Mouse (Mus musculus) embryonic facial prominence, embryonic 12.5 days (tissue): Measurements from ENCODE around the gene Btbd35f23. TPM values are rescaled to one million over a fixed set of nuclear protein-coding genes. Genes with fewer than 3 reads are reported as not detected.
"Not testable (repeated sequence)": the region's sequence is repeated elsewhere in the genome, so short reads cannot be mapped to it uniquely, and the experiment has no call there.

Experiments used
- ATAC-seq: fragments of 200-750 bp; cut with Nextera tagmentation; 2 replicates; pipeline ENCODE4 v1.8.0; 2017; ENCODE audit not compliant: insufficient number of reproducible peaks, insufficient read depth, low FRiP score, low TSS enrichment
- H3K27ac ChIP-seq: fragments of 300-500 bp; sonication (generic); 2 replicates; pipeline ENCODE4 v1.5.1; 2016; ENCODE audit warnings: mild to moderate bottlenecking
- H3K27me3 ChIP-seq: fragments of 300-500 bp; sonication (generic); 2 replicates; pipeline ENCODE4 v1.6.1; 2016; ENCODE audit warnings: mild to moderate bottlenecking, moderate library complexity
- H3K36me3 ChIP-seq: fragments of 300-500 bp; sonication (generic); 2 replicates; pipeline ENCODE4 v1.6.1; 2016; ENCODE audit warnings: mild to moderate bottlenecking
- H3K4me1 ChIP-seq: fragments of 300-500 bp; sonication (generic); 2 replicates; pipeline ENCODE4 v1.6.1; 2016
- H3K4me2 ChIP-seq: fragments of 300-500 bp; sonication (generic); replicated peaks from 2 replicates; pipeline ENCODE4 v1.6.1; 2016; ENCODE audit warnings: mild to moderate bottlenecking, moderate library complexity
- H3K4me3 ChIP-seq: fragments of 300-500 bp; sonication (generic); 2 replicates; pipeline ENCODE4 v1.5.1; 2016; ENCODE audit warnings: mild to moderate bottlenecking
- H3K9ac ChIP-seq: fragments of 300-500 bp; sonication (generic); 2 replicates; pipeline ENCODE4 v1.6.1; 2016; ENCODE audit warnings: mild to moderate bottlenecking, moderate library complexity
- H3K9me3 ChIP-seq: fragments of 300-500 bp; sonication (generic); 2 replicates; pipeline ENCODE4 v1.6.1; 2016; ENCODE audit warnings: mild to moderate bottlenecking, moderate library complexity
- WGBS: fragments of 180-500 bp; shearing (Covaris S2); methylation state at CpG from one replicate; pipeline ENCODE4 v1.1.7; 2016; 5-methylcytosine and 5-hydroxymethylcytosine counted together
- polyA plus RNA-seq: library from polyadenylated mRNA; unstranded; fragments of >200 nt; fragmentation: Nextera tagmentation; extraction: Ambion mirVana; gene quantifications from 2 replicates; pipeline ENCODE4 v1.2.1, GENCODE M21; 2016

Gene Btbd35f23
- polyA plus RNA-seq: not detected in 2 replicates

GRCm38 (mm10) chrX:3076575-3076974 lies at the start of gene Btbd35f23:
Gene Btbd35f23, plus strand, starts transcription at chrX:3076875.
- not testable (repeated sequence) for H3K27me3 ChIP-seq, H3K4me1 ChIP-seq, H3K36me3 ChIP-seq, H3K9me3 ChIP-seq, H3K9ac ChIP-seq, H3K4me2 ChIP-seq, H3K27ac ChIP-seq, H3K4me3 ChIP-seq, ATAC-seq
- WGBS: 64% methylated on average over 2 of the region's 2 CpGs

Other genes starting within 250 kb of the Btbd35f23 start
- gene Btbd35f24, start 119.0 kb downstream of the Btbd35f23 start, polyA plus RNA-seq: not detected in 2 replicates